Mouse (Mus musculus): Measurements from ENCODE around the gene Mest. TPM values are rescaled to one million over a fixed set of nuclear protein-coding genes. Genes with fewer than 3 reads are reported as not detected.

Mest gene
- total and polyA plus RNA-seq, 3 experiments = 0.12 to 0.31 TPM; not detected in 1

DNA sequence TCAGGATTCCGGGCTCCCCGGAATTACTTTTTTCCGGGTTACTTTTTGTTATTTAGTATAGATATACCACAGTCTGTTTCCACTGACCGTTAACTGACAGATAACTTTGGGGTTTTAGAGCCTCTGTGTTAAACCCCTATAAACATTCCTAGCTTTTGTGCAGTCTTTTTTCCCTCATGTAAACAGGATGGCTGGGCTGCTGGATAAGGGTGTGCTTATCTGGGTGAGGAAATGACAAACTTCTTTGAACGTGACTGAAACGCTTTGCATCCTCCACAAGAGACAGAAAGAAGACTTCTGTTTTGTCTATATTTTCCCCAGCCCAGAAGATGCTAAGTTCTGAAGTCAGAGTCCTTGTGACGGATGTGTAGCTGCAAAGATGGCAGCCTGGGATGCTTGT, 10.9 kb upstream of the Mest start:
- Histone ChIP-seq H3K9ac (ENCODE audit: control insufficient read depth, low read depth, low read length, poor library complexity, severe bottlenecking) (peak overlapping the region; percentile 50), H3K27me3 (ENCODE audit: control insufficient read depth in 1 of 2, insufficient read depth in 2 of 2, low read length in 2 of 2) (no peaks in the 10 kb centered on the region), H3K36me3 (ENCODE audit: control insufficient read depth in 1 of 2, insufficient read depth in 2 of 2, low read length in 2 of 2) (peaks cover 0 to 26% of the 10 kb centered on the region in 2 experiments; a peak in 2 of 4 replicates), H3K4me3 (ENCODE audit: control insufficient read depth in 1 of 2, insufficient read depth in 1 of 2, low read depth in 2 of 2, low read length in 2 of 2) (peak overlapping the region; percentile 31 to 37), H3K79me2 (ENCODE audit: control insufficient read depth, insufficient read depth, low read length, poor library complexity) (no peaks in the 10 kb centered on the region), H3K27ac (ENCODE audit: control insufficient read depth, low read depth, low read length) (peak overlapping the region; percentile 86), H3K4me1 (ENCODE audit: control insufficient read depth in 1 of 2, insufficient read depth in 2 of 2, low read length in 2 of 2) (peaks cover 12 to 26% of the 10 kb centered on the region in 2 experiments), H3K9me3 (replicated peaks; ENCODE audit: insufficient read depth, low read length) (no peaks in the 10 kb centered on the region)
- DNase-seq (ENCODE audit: low read depth, low spot score) = peak; percentile 91
- TF ChIP-seq SMC3 (IDR thresholded peaks at IDR 0.05; ENCODE audit: low read depth, low read length) (no peak), TBP (IDR thresholded peaks at IDR 0.05; ENCODE audit: low read depth, low read length) (no peak; the same call in 1 of the 2 replicates), MYC (IDR thresholded peaks at IDR 0.05; ENCODE audit: low read depth, low read length) (peak; percentile 62; the same call in 1 of the 2 replicates), USF1 (IDR thresholded peaks at IDR 0.05; ENCODE audit: low read depth, low read length) (0 out of 2 replicates have a peak, but pooled peaks have one; percentile 10), TAL1 (IDR thresholded peaks at IDR 0.05; ENCODE audit: low read length) (peak; percentile 91), ELF1 (IDR thresholded peaks at IDR 0.05; ENCODE audit: low read depth, low read length) (0 out of 2 replicates have a peak, but pooled peaks have one; percentile 33), NRF1 (IDR thresholded peaks at IDR 0.05; ENCODE audit: insufficient read depth, low read depth, low read length, poor library complexity, severe bottlenecking) (no peak), MAX (IDR thresholded peaks at IDR 0.05; ENCODE audit: low read length) (peak; percentile 56; the same call in 1 of the 2 replicates), E2F4 (IDR thresholded peaks at IDR 0.05; ENCODE audit: borderline replicate concordance, low read depth, low read length) (no peak), POLR2A (IDR thresholded peaks at IDR 0.05; ENCODE audit: control insufficient read depth in 1 of 2, insufficient read depth in 1 of 2, low read depth in 1 of 2, low read length in 2 of 2, poor library complexity in 1 of 2) (no peak), NELFE (IDR thresholded peaks at IDR 0.05; ENCODE audit: low read depth, low read length) (0 out of 2 replicates have a peak, but pooled peaks have one; percentile 22), JUND (IDR thresholded peaks at IDR 0.05; ENCODE audit: low read depth, low read length) (no peak), CHD2 (IDR thresholded peaks at IDR 0.05; ENCODE audit: low read length) (peak; percentile 21; the same call in 1 of the 2 replicates), MXI1 (IDR thresholded peaks at IDR 0.05; ENCODE audit: low read depth, low read length) (peak; percentile 52; the same call in 1 of the 2 replicates), UBTF (IDR thresholded peaks at IDR 0.05; ENCODE audit: borderline replicate concordance, insufficient read depth, low read depth, low read length) (no peak), MYB (IDR thresholded peaks at IDR 0.05; ENCODE audit: low read depth, low read length) (peak; percentile 98), ZNF384 (IDR thresholded peaks at IDR 0.05; ENCODE audit: low read depth, low read length) (peak; percentile 77; the same call in 1 of the 2 replicates), CHD1 (IDR thresholded peaks at IDR 0.05; ENCODE audit: low read depth, low read length) (peak; percentile 92; the same call in 1 of the 2 replicates), BHLHE40 (IDR thresholded peaks at IDR 0.05; ENCODE audit: borderline replicate concordance, low read depth, low read length) (peak; percentile 100), RAD21 (IDR thresholded peaks at IDR 0.05; ENCODE audit: low read depth, low read length) (0 out of 2 replicates have a peak, but pooled peaks have one; percentile 0), ZMIZ1 (IDR thresholded peaks at IDR 0.05; ENCODE audit: low read depth, low read length) (peak; percentile 48; the same call in 1 of the 2 replicates), RCOR1 (IDR thresholded peaks at IDR 0.05; ENCODE audit: low read depth, low read length) (peak; percentile 92), CTCF (IDR thresholded peaks at IDR 0.05 in 2 of 3, conservative IDR thresholded peaks at IDR 0.05 in 1 of 3; ENCODE audit: control insufficient read depth in 1 of 3, insufficient read depth in 1 of 3, low read depth in 2 of 3, low read length in 3 of 3, poor library complexity in 1 of 3, severe bottlenecking in 1 of 3) (no peak), KAT2A (conservative IDR thresholded peaks at IDR 0.05; ENCODE audit: low read depth, low read length) (no peak), POLR2AphosphoS2 (IDR thresholded peaks at IDR 0.05; ENCODE audit: low read length) (no peak), POLR2AphosphoS5 (IDR thresholded peaks at IDR 0.05; ENCODE audit: borderline replicate concordance, low read depth, low read length) (no peak), TCF12 (IDR thresholded peaks at IDR 0.05; ENCODE audit: low read depth, low read length) (peak; percentile 98), SIN3A (IDR thresholded peaks at IDR 0.05; ENCODE audit: low read length) (peak; percentile 92), EP300 (IDR thresholded peaks at IDR 0.05; ENCODE audit: low read depth in 1 of 2, low read length in 2 of 2) (peak; percentile 98 to 99), HCFC1 (IDR thresholded peaks at IDR 0.05; ENCODE audit: low read depth, low read length) (peak; percentile 52), ETS1 (IDR thresholded peaks at IDR 0.05; ENCODE audit: low read depth, low read length) (peak; percentile 95), USF2 (IDR thresholded peaks at IDR 0.05; ENCODE audit: borderline replicate concordance in 1 of 2, insufficient read depth in 1 of 2, low read depth in 1 of 2, low read length in 2 of 2) (no peak), MEF2A (IDR thresholded peaks at IDR 0.05; ENCODE audit: extremely low read depth, insufficient replicate concordance, low read depth, low read length, poor library complexity, severe bottlenecking) (no peak), GATA1 (IDR thresholded peaks at IDR 0.05; ENCODE audit: low read depth, low read length) (peak; percentile 97), MAFK (IDR thresholded peaks at IDR 0.05; ENCODE audit: borderline replicate concordance, low read depth, low read length) (0 out of 2 replicates have a peak, but pooled peaks have one; percentile 39), MAZ (IDR thresholded peaks at IDR 0.05; ENCODE audit: low read depth, low read length) (no peak), ZKSCAN1 (IDR thresholded peaks at IDR 0.05; ENCODE audit: low read depth, low read length) (no peak)
